40 mouse cellular contexts compared by ENCODE assay signal in the genomic region with DNA sequence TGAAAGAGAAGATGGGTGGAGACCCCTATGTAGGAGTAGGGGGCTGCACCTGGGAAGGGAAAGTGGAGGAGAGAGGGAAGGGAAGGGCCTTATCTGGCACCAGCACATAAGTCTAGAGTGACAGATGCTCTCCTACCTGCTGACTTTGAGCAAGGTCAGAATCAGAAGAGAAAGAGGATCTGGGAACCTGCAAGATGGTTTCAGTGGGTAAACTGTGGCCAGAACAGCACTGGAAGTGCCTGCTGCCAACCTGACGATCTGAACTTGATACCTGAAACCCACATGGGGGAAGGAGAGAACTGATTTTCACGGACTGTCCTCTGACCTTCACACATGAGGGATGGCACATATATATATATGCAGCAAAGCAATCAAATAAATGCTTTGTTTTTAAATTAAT. TPM values are rescaled to one million over a fixed set of nuclear protein-coding genes. Genes with fewer than 3 reads are reported as not detected.
"Had no signal": no experiment of that assay in that cellular context is flagged by ENCODE, and none has a peak within 500 bp of the region (broad histone marks: within the 10 kb centered on the region; RNA-seq: fewer than 3 reads in every experiment).

No protein-coding gene starts in this region.

- H3K4me1 ChIP-seq: heart, embryonic 15.5 days; intestine, embryonic 15.5 days had no signal

- DNase-seq: heart, postnatal 10 days; heart, postnatal 36 days; heart, postnatal 4 days; kidney, adult 11 months; kidney, adult 18-20 months; kidney, adult 2 months; kidney, adult 8-10 months; kidney, adult 9 months; kidney, postnatal 10 days; kidney, postnatal 14 days; kidney, postnatal 25 days; kidney, postnatal 36 days; kidney, postnatal 4 days; layer of hippocampus, adult 9-11 months; layer of hippocampus, postnatal 36 days had no signal

- H3K4me3 ChIP-seq: heart, embryonic 13.5 days; heart, embryonic 15.5 days; hindbrain, embryonic 10.5 days; hindbrain, embryonic 12.5 days; hindbrain, embryonic 13.5 days; hindbrain, embryonic 15.5 days; intestine, embryonic 15.5 days; kidney, embryonic 15.5 days; layer of hippocampus, adult 2 months; left cerebral cortex, adult 2 months had no signal

- H3K9ac ChIP-seq: heart, embryonic 13.5 days; heart, embryonic 15.5 days; hindbrain, embryonic 12.5 days; hindbrain, embryonic 13.5 days; hindbrain, embryonic 14.5 days; hindbrain, embryonic 15.5 days; intestine, embryonic 15.5 days; kidney, embryonic 15.5 days had no signal

- H3K27me3 ChIP-seq: hindbrain, embryonic 12.5 days; hindbrain, embryonic 15.5 days; intestine, embryonic 15.5 days; kidney, embryonic 15.5 days had no signal

- H3K4me2 ChIP-seq: heart, embryonic 11.5 days; heart, embryonic 13.5 days; heart, embryonic 15.5 days; hindbrain, embryonic 12.5 days; hindbrain, embryonic 13.5 days; hindbrain, embryonic 14.5 days; hindbrain, embryonic 15.5 days; intestine, embryonic 15.5 days; kidney, embryonic 15.5 days had no signal

- ATAC-seq: hindbrain, embryonic 16.5 days; hindbrain, postnatal 0 days; inflammation-experienced regulatory T-cells, adult 6 months; intestine, embryonic 15.5 days; intestine, embryonic 16.5 days; intestine, postnatal 0 days had no signal

- H3K36me3 ChIP-seq: heart, embryonic 13.5 days; heart, embryonic 15.5 days; hindbrain, embryonic 10.5 days; hindbrain, embryonic 12.5 days; hindbrain, embryonic 13.5 days; hindbrain, embryonic 15.5 days; intestine, embryonic 15.5 days; kidney, embryonic 15.5 days had no signal

- H3K9me3 ChIP-seq: heart, embryonic 13.5 days; heart, embryonic 15.5 days; hindbrain, embryonic 10.5 days; hindbrain, embryonic 12.5 days; hindbrain, embryonic 13.5 days; hindbrain, embryonic 15.5 days; intestine, embryonic 15.5 days; kidney, embryonic 15.5 days had no signal

- H3K27ac ChIP-seq: heart, embryonic 13.5 days; heart, embryonic 15.5 days; hindbrain, embryonic 10.5 days; hindbrain, embryonic 12.5 days; hindbrain, embryonic 13.5 days; hindbrain, embryonic 14.5 days; hindbrain, embryonic 15.5 days; hindbrain, postnatal 0 days; intestine, embryonic 15.5 days; kidney, embryonic 15.5 days; kidney, postnatal 0 days; layer of hippocampus, adult 2 months; left cerebral cortex, adult 2 months had no signal

RNA-seq across cellular contexts. Expression of a gene that starts 6.2 kb away (rescaled TPM):
- total RNA-seq: hematopoietic stem cell, adult 5-6 weeks had no signal
- polyA plus RNA-seq: heart, embryonic 13.5 days; heart, embryonic 14.5 days; heart, embryonic 15.5 days; heart, embryonic 16.5 days; heart, postnatal 0 days; inflammation-experienced regulatory T-cells, adult 6 months; intestine, embryonic 14.5 days; intestine, embryonic 16.5 days; intestine, postnatal 0 days; kidney, adult 2 months; kidney, embryonic 15.5 days; kidney, embryonic 16.5 days; large intestine, adult 2 months had no signal
